Mouse (Mus musculus) v-Abl transformed pro-B cells (cell line): ENCODE data around the gene Uba2.

Source experiments
- in situ Hi-C, 2 experiments: fragments of 400-800 bp; cut with MboI; formaldehyde crosslinking; loops; one replicate each; pipeline ENCODE4 v1.15.1; 2025; ENCODE audit not compliant: unreplicated experiment in 2 of 2

The Uba2 gene

GRCm38 (mm10) chr7:34100002-34100401 is 69.4 kb downstream of the Uba2 start:
- in situ Hi-C loops = no loop called here

- in situ Hi-C loops = no loop called here
These were observed 74.4 kb downstream of the Uba2 start, which contains the start of gene Scgb1b30 for GRCm38 (mm10) chr7:34094911-34095481. TSS of gene Scgb1b30 (plus strand) at chr7:34095431.
